Mouse (Mus musculus) G1E (cell line): Measurements from ENCODE around the gene Gcn1l1.

Experiments used
- CTCF ChIP-seq: IDR thresholded peaks from 2 replicates; pipeline ENCODE4 v1.5.1; 2012; ENCODE audit warnings: low read depth, low read length, inconsistent platforms, mixed read lengths
- POLR2AphosphoS5 ChIP-seq: IDR thresholded peaks from 2 replicates; pipeline ENCODE4 v1.6.1; 2012; ENCODE audit warnings: low read depth, low read length, inconsistent platforms; ENCODE audit not compliant: insufficient replicate concordance

DNA sequence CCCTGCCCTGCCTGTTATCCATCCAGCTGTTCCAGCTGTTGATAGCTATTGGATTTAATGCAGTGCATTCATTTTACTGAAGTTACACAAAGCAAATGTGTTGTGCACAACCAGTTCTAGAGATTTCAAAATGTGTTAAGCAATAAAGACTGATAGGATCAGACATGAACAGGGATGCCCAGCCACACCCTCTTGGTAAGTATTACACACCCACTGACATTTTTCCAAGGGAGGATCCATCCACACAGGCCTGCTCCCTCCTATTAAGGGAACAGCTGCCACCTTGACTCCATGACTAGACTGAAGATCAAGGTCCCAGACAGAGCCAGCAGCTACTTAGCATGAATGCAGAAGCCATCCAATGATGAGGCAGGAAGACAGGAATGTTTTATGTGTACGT is 92.2 kb downstream of the Gcn1l1 start:
- TF ChIP-seq CTCF (no peak), POLR2AphosphoS5 (no peak)
